Mouse (Mus musculus) lung, embryonic 16.5 days (tissue): ENCODE measurements around the gene Ranbp9. TPM values are rescaled to one million over a fixed set of nuclear protein-coding genes. Genes with fewer than 3 reads are reported as not detected.
A peak's percentile ranks its signal among the peaks of the same experiment; 100 is the strongest.

Source experiments
- ATAC-seq: fragments of 200-750 bp; cut with Nextera tagmentation; 2 replicates; pipeline ENCODE4 v1.8.0; 2017; ENCODE audit warnings: low read depth, mild to moderate bottlenecking, moderate library complexity
- H3K27ac ChIP-seq: fragments of 300-500 bp; sonication (generic); 2 replicates; pipeline ENCODE4 v1.5.1; 2014; ENCODE audit warnings: mild to moderate bottlenecking, control low read depth, low read length
- H3K27me3 ChIP-seq: fragments of 300-500 bp; sonication (generic); 2 replicates; pipeline ENCODE4 v1.6.1; 2014; ENCODE audit warnings: low read depth, low read length, mixed read lengths; ENCODE audit not compliant: control insufficient read depth, insufficient read depth
- H3K36me3 ChIP-seq: fragments of 300-500 bp; sonication (generic); 2 replicates; pipeline ENCODE4 v1.6.1; 2014; ENCODE audit warnings: low read length; ENCODE audit not compliant: control insufficient read depth, insufficient read depth
- H3K4me1 ChIP-seq: fragments of 300-500 bp; sonication (generic); replicated peaks from 2 replicates; pipeline ENCODE4 v1.6.1; 2014; ENCODE audit warnings: low read length, mixed read lengths; ENCODE audit not compliant: control insufficient read depth, insufficient read depth
- H3K4me2 ChIP-seq: fragments of 300-500 bp; sonication (generic); 2 replicates; pipeline ENCODE4 v1.6.1; 2014; ENCODE audit warnings: low read depth, low read length, control low read depth
- H3K4me3 ChIP-seq: fragments of 300-500 bp; sonication (generic); 2 replicates; pipeline ENCODE4 v1.5.1; 2014; ENCODE audit warnings: mild to moderate bottlenecking, low read length, control low read depth
- H3K9ac ChIP-seq: fragments of 300-500 bp; sonication (generic); 2 replicates; pipeline ENCODE4 v1.6.1; 2014; ENCODE audit warnings: low read length, control low read depth
- H3K9me3 ChIP-seq: fragments of 300-500 bp; sonication (generic); 2 replicates; pipeline ENCODE4 v1.6.1; 2016; ENCODE audit warnings: low read length; ENCODE audit not compliant: control insufficient read depth
- WGBS: fragments of 180-500 bp; shearing (Covaris S2); extraction: QIAGEN DNeasy Blood & Tissue Kit; methylation state at CpG from one replicate; pipeline ENCODE4 v1.1.7; 2014; 5-methylcytosine and 5-hydroxymethylcytosine counted together
- polyA plus RNA-seq: library from polyadenylated mRNA; unstranded; fragments of >200 nt; fragmentation: Nextera tagmentation; extraction: Ambion mirVana; gene quantifications from 2 replicates; pipeline ENCODE4 v1.2.1, GENCODE M21; 2015

The Ranbp9 gene
- polyA plus RNA-seq, 1 experiment from 2014 or later, result 8.8 TPM

DNA sequence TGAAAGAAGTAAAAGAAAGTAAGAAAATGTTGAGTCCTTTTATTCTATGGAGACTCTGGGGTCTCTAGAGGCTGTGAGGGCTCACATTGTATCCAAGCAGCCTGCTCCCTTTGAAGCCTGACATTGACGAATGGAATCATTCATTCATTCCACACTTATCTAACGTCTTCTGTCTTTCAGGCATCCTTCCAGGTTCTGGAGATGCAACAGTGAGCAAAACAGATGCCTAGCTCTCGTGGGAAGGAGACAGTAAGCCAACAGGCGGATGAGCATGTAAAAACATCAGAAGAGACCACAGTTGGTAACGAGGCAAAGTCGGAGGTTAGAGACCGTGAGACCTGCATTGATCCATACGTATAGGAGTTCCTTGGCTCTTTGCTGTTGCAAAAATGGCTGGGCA is 36.3 kb upstream of the Ranbp9 start:
- WGBS, result 61% methylated on average over 8 of the region's 8 CpGs
- no peak overlapping the region for H3K4me3 ChIP-seq
- no peak for ATAC-seq

DNA sequence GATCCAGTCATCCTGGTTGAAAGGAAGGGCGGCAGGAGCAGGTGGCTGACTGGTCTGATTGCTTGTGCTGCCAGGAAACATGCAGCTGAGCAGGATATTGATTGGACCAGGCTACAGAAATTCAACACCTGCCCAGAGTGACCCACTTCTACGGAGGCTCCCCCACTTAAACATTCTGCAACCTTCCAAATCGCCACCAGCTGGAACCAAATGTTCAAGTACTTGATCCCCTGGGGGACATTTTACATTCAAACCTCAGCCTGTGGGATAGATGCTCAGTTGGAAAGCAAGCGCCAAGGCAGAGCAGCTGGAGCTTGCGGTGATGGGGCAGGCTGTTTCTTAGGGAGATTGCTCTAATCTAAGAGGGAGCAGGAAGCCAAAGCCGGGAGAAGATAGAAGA is 35.8 kb upstream of the Ranbp9 start:
- no peak for ATAC-seq
- no peaks in the 10 kb centered on the region for H3K36me3 ChIP-seq
- H3K27ac ChIP-seq, result no peak overlapping the region
- H3K4me3 ChIP-seq, result no peak overlapping the region
- H3K4me1 ChIP-seq, result no peaks in the 10 kb centered on the region
- H3K9ac ChIP-seq, result no peak overlapping the region
- 60% methylated on average over 6 of the region's 6 CpGs for WGBS
- H3K27me3 ChIP-seq, result no peaks in the 10 kb centered on the region
- no peak overlapping the region for H3K4me2 ChIP-seq
- H3K9me3 ChIP-seq, result no peaks in the 10 kb centered on the region

More for the DNA sequence above, 36.3 kb upstream of the Ranbp9 start:
- no peak overlapping the region for H3K4me2 ChIP-seq
- no peak overlapping the region for H3K27ac ChIP-seq
- H3K36me3 ChIP-seq, result no peaks in the 10 kb centered on the region
- H3K4me1 ChIP-seq, result no peaks in the 10 kb centered on the region
- H3K9ac ChIP-seq, result no peak overlapping the region
- no peaks in the 10 kb centered on the region for H3K27me3 ChIP-seq
- H3K9me3 ChIP-seq, result no peaks in the 10 kb centered on the region

DNA sequence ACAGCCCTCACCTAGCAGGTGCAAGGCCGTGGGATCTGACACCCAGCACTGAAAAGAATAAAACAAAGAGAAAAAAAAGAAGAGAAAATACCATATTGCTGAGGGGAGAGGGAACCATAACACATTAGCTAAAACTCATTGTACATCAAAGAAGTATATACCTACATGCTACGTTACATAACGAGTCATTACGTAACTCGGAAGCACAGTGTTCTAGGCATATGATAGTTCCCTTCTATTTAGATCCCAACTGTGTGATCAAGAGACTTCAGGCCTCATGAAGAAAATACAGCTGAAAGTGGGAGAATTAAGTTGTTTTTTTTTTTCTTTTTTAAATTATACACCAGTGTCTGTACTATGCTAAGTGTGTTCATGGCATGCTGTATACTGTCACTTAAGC is 35.0 kb upstream of the Ranbp9 start:
- Histone ChIP-seq H3K9me3 (no peaks in the 10 kb centered on the region), H3K27ac (no peak overlapping the region), H3K4me1 (no peaks in the 10 kb centered on the region), H3K4me2 (no peak overlapping the region), H3K27me3 (no peaks in the 10 kb centered on the region), H3K9ac (no peak overlapping the region), H3K4me3 (no peak overlapping the region), H3K36me3 (no peaks in the 10 kb centered on the region)
- ATAC-seq, result no peak
- WGBS, result 84% methylated on average over 5 of the region's 5 CpGs

DNA sequence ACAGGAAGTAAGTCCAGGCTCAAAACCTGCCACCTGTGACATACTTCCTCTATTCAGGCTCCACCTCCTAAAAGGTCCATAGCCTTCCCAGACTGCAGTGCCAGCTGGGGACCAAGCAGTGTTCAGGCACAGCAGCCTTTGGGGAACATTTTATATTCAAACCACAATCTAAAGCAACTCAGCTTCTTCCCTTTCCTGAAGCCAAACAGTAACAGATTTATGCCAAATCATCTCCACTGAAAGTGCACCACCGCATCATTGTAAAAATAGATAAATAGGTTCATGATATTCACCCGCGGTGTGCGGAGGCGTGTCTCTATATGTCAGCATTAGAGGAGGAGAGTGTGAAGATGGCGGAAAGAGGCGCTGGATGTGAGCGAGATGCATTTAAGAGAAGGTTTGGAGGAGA is 33.9 kb upstream of the Ranbp9 start:
- no peaks in the 10 kb centered on the region for H3K36me3 ChIP-seq
- no peak overlapping the region for H3K4me3 ChIP-seq
- H3K9me3 ChIP-seq, result no peaks in the 10 kb centered on the region
- no peak overlapping the region for H3K27ac ChIP-seq
- no peaks in the 10 kb centered on the region for H3K27me3 ChIP-seq
- no peak for ATAC-seq
- no peaks in the 10 kb centered on the region for H3K4me1 ChIP-seq
- WGBS, result 56% methylated on average over 8 of the region's 8 CpGs
- H3K9ac ChIP-seq, result no peak overlapping the region
- no peak overlapping the region for H3K4me2 ChIP-seq

DNA sequence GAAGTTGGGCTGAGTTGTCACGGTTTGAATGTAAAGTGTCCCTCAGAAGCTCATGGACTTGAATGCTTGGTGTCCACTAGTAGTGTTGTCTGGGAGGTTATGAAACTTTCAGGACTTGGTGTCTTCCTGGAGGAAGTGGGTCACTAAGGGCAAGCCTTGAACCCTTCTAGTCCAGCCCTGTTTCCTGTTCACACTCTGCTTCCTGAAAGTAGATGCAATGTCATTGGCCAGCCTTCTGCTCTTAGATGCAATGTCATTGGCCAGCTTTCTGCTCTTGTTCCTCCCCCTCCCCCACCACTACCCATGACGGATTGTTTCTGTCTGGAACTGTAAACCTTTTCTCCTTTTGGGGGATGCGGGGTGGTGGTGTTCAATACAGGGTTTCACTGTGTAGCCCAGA is 31.7 kb upstream of the Ranbp9 start:
- Histone ChIP-seq H3K9ac (no peak overlapping the region), H3K27me3 (no peaks in the 10 kb centered on the region), H3K9me3 (no peaks in the 10 kb centered on the region), H3K36me3 (no peaks in the 10 kb centered on the region), H3K4me2 (no peak overlapping the region), H3K4me3 (no peak overlapping the region), H3K4me1 (no peaks in the 10 kb centered on the region), H3K27ac (no peak overlapping the region)
- ATAC-seq, result no peak
- 86% methylated on average over 3 of the region's 3 CpGs for WGBS

DNA sequence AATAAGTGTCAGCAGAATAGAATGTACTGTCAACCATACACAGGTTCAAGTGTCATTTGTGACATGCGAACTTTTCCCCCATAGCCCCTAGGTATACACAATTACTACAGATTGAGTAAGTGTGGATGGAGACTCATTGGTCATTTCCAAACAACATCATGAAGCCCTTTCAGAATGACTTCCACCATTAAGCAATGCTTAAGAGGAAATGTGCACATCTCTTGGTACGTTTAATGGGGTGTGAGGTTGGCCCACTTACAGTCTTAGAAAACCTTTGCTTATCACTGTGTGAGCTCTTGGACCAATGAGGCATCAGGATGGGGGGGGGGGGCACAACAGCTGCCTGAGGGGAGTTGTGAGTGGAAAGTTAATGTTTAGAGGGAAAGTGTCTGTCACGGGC is 24.7 kb upstream of the Ranbp9 start:
- peaks cover 8% of the 10 kb centered on the region for H3K4me1 ChIP-seq
- H3K4me3 ChIP-seq, result no peak overlapping the region
- H3K9ac ChIP-seq, result no peak overlapping the region
- no peaks in the 10 kb centered on the region for H3K27me3 ChIP-seq
- ATAC-seq, result no peak
- no peaks in the 10 kb centered on the region for H3K36me3 ChIP-seq
- WGBS, result 62% methylated on average over 3 of the region's 3 CpGs
- H3K4me2 ChIP-seq, result no peak overlapping the region
- H3K27ac ChIP-seq, result no peak overlapping the region
- H3K9me3 ChIP-seq, result no peaks in the 10 kb centered on the region

DNA sequence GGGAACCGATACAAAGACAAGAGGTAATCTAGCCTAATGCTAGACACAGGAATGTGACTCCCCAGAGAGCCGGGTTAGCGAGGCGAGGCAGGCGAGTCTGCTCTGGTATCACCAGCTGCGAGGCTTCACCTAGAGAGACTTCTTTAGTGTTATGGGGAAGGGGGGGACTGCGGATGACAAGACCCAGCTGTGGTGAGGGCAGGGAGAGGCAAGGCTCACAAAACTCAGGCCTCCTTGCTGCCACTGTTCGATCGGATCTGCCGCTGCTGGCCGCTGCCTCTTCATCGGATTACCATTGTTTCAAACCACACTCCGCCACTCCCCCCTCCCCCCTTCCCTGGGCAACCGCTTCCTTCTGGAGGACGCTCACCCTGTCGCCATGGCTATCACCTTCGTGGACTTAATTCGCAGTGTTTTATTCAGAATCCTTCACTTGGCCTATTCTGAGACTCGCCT is 22.3 kb upstream of the Ranbp9 start:
- 1% methylated on average over 19 of the region's 19 CpGs for WGBS
- Histone ChIP-seq H3K36me3 (no peaks in the 10 kb centered on the region), H3K27ac (peak overlapping the region; percentile 76), H3K4me2 (peak overlapping the region; percentile 64), H3K9ac (peak overlapping the region; percentile 66), H3K4me1 (peaks cover 12% of the 10 kb centered on the region), H3K27me3 (no peaks in the 10 kb centered on the region), H3K4me3 (peak overlapping the region; percentile 38), H3K9me3 (0 out of 2 replicates have a peak, but pooled peaks cover 3% of the 10 kb centered on the region)
- ATAC-seq, result peak; percentile 94

DNA sequence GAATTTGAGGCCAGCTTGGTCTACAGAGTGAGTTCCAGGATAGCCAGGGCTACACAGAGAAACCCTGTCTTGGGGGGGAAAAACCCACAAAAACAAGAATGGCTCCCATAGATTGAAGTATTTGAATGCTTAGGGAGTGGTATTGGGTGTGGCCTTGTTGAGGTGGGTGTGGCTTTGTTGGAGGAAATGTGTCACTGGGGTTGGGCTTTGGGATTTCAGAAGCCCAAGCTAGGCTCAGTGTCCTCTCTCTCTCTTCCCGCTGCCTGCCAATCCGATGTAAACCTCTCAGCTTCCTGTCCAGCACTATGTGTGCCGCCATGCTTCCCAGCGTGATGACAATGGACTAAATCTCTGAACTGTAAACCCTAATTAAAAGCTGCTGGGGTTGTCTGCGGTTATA is 20.5 kb upstream of the Ranbp9 start:
- H3K4me3 ChIP-seq, result no peak overlapping the region
- H3K9ac ChIP-seq, result no peak overlapping the region
- ATAC-seq, result no peak
- H3K9me3 ChIP-seq, result peaks cover 7% of the 10 kb centered on the region; the same call in 1 of the 2 replicates
- H3K4me2 ChIP-seq, result no peak overlapping the region
- no peaks in the 10 kb centered on the region for H3K36me3 ChIP-seq
- H3K4me1 ChIP-seq, result peaks cover 12% of the 10 kb centered on the region
- no peak overlapping the region for H3K27ac ChIP-seq
- H3K27me3 ChIP-seq, result no peaks in the 10 kb centered on the region
- 81% methylated on average over 5 of the region's 5 CpGs for WGBS

DNA sequence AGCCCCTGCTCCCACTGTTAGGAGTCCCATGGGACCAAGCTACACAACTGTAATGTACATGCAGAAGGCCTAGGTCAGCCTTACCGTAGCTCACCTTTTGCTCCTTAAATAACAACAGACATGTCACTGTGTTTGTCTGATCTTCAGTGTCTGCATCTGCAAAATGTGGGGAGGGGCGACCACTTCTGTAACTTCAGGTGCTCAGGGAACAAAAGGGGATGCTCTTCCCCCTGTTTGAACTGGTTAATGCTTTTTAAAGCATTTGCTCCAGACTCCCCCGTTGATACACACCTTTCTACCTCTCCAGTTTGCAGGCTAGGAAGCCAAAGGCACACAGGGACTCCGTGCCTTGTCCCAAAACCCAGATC is 19.4 kb upstream of the Ranbp9 start:
- no peak overlapping the region for H3K27ac ChIP-seq
- H3K9ac ChIP-seq, result no peak overlapping the region
- H3K4me3 ChIP-seq, result no peak overlapping the region
- H3K9me3 ChIP-seq, result peaks cover 7% of the 10 kb centered on the region; the same call in 1 of the 2 replicates
- no peaks in the 10 kb centered on the region for H3K27me3 ChIP-seq
- H3K4me1 ChIP-seq, result peaks cover 12% of the 10 kb centered on the region
- no peak for ATAC-seq
- 90% methylated on average over 4 of the region's 4 CpGs for WGBS
- H3K4me2 ChIP-seq, result no peak overlapping the region
- H3K36me3 ChIP-seq, result no peaks in the 10 kb centered on the region
